Mouse (Mus musculus) midbrain, postnatal 0 days (tissue): ENCODE results near the gene Ppara. TPM values are rescaled to one million over a fixed set of nuclear protein-coding genes. Genes with fewer than 3 reads are reported as not detected.
A peak's percentile ranks its signal among the peaks of the same experiment; 100 is the strongest.

Source experiments
- ATAC-seq: fragments of 200-750 bp; cut with Nextera tagmentation; 2 replicates; pipeline ENCODE4 v1.8.0; 2017; ENCODE audit warnings: moderate number of reproducible peaks, mild to moderate bottlenecking, moderate TSS enrichment, moderate library complexity; ENCODE audit not compliant: low FRiP score
- DNase-seq: peaks from one replicate; pipeline ENCODE4 v3.0.0-alpha.2; 2015; ENCODE audit warnings: low spot score
- H3K27ac ChIP-seq: fragments of 300-500 bp; sonication (generic); 2 replicates; pipeline ENCODE4 v1.5.1; 2014; ENCODE audit warnings: low read depth, mild to moderate bottlenecking, low read length, mixed read lengths
- H3K27me3 ChIP-seq: fragments of 300-500 bp; sonication (generic); 2 replicates; pipeline ENCODE4 v1.6.1; 2014; ENCODE audit warnings: low read length, control low read depth, mixed read lengths; ENCODE audit not compliant: insufficient read depth
- H3K36me3 ChIP-seq: fragments of 300-500 bp; sonication (generic); 2 replicates; pipeline ENCODE4 v1.6.1; 2014; ENCODE audit warnings: low read length, control low read depth, mixed read lengths; ENCODE audit not compliant: insufficient read depth
- H3K4me1 ChIP-seq: fragments of 300-500 bp; sonication (generic); 2 replicates; pipeline ENCODE4 v1.6.1; 2014; ENCODE audit warnings: mild to moderate bottlenecking, control low read depth, antibody characterized with exemption, low read length, mixed read lengths; ENCODE audit not compliant: insufficient read depth
- H3K4me2 ChIP-seq: fragments of 300-500 bp; sonication (generic); 2 replicates; pipeline ENCODE4 v1.6.1; 2014; ENCODE audit warnings: low read depth, mild to moderate bottlenecking, low read length, mixed read lengths; ENCODE audit not compliant: poor library complexity, severe bottlenecking
- H3K4me3 ChIP-seq: fragments of 300-500 bp; sonication (generic); 2 replicates; pipeline ENCODE4 v1.5.1; 2014; ENCODE audit warnings: low read depth, mild to moderate bottlenecking, low read length, moderate library complexity
- H3K9ac ChIP-seq: fragments of 300-500 bp; sonication (generic); replicated peaks from 2 replicates; pipeline ENCODE4 v1.6.1; 2014; ENCODE audit warnings: mild to moderate bottlenecking, low read length, moderate library complexity, mixed read lengths; ENCODE audit not compliant: poor library complexity, severe bottlenecking
- H3K9me3 ChIP-seq: fragments of 300-500 bp; sonication (generic); 2 replicates; pipeline ENCODE4 v1.6.1; 2016; ENCODE audit warnings: low read length, control low read depth
- CTCF ChIP-seq: IDR thresholded peaks from 2 replicates; pipeline ENCODE4 v1.5.1; 2016; ENCODE audit warnings: antibody characterized with exemption, mild to moderate bottlenecking
- WGBS: fragments of 180-500 bp; shearing (Covaris S2); extraction: QIAGEN DNeasy Blood & Tissue Kit; methylation state at CpG from one replicate; pipeline ENCODE4 v1.1.7; 2014; 5-methylcytosine and 5-hydroxymethylcytosine counted together
- polyA plus RNA-seq: library from polyadenylated mRNA; unstranded; fragments of >200 nt; fragmentation: Nextera tagmentation; extraction: Ambion mirVana; gene quantifications from 2 replicates; pipeline ENCODE4 v1.2.1, GENCODE M21; 2015
- total RNA-seq: library from RNA; depleted of rRNA; stranded (reverse); fragments of >200 nt; gene quantifications from 2 replicates; pipeline ENCODE4 v1.2.3, GENCODE M21; 2014

Gene Ppara
- total and polyA plus RNA-seq, 2 experiments from 2014 or later, result 0.86 to 1.6 TPM

- no peak for TF ChIP-seq CTCF
- WGBS, result 88% methylated on average over 4 of the region's 4 CpGs
- DNase-seq (no peak), ATAC-seq (no peak)
- Histone ChIP-seq H3K27ac (no peak overlapping the region), H3K4me1 (no peaks in the 10 kb centered on the region), H3K36me3 (no peaks in the 10 kb centered on the region), H3K9ac (no peak overlapping the region), H3K4me2 (no peak overlapping the region), H3K9me3 (no peaks in the 10 kb centered on the region), H3K4me3 (no peak overlapping the region), H3K27me3 (no peaks in the 10 kb centered on the region)
These were observed 56.7 kb downstream of the Ppara start for GRCm38 (mm10) chr15:85791449-85791848.

DNA sequence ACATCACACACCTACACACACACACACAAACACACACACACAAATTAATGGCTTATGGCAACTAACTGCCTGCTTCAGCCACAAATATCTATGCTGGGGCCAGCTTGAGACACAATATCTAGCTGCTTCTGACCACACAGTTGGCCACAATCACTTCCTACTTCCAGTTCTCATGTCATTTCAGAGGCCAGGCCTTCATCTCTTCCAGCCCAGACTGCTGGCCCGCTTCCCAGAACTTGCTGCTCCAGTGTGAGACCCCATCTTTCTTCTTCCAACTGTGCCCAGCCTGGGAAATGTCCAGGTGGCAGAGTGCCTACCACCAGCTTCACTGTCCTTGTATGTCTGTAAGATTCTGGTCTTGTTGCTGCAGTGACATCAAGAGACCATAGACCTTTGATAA is 58.0 kb downstream of the Ppara start:
- no peaks in the 10 kb centered on the region for H3K4me1 ChIP-seq
- no peaks in the 10 kb centered on the region for H3K9me3 ChIP-seq
- no peak overlapping the region for H3K4me2 ChIP-seq
- DNase-seq (peak; percentile 86), ATAC-seq (no peak)
- no peak overlapping the region for H3K4me3 ChIP-seq
- no peaks in the 10 kb centered on the region for H3K27me3 ChIP-seq
- WGBS, result 72% methylated on average over 1 of the region's 1 CpGs
- no peaks in the 10 kb centered on the region for H3K36me3 ChIP-seq
- TF ChIP-seq CTCF, result no peak
- no peak overlapping the region for H3K27ac ChIP-seq
- H3K9ac ChIP-seq, result no peak overlapping the region

DNA sequence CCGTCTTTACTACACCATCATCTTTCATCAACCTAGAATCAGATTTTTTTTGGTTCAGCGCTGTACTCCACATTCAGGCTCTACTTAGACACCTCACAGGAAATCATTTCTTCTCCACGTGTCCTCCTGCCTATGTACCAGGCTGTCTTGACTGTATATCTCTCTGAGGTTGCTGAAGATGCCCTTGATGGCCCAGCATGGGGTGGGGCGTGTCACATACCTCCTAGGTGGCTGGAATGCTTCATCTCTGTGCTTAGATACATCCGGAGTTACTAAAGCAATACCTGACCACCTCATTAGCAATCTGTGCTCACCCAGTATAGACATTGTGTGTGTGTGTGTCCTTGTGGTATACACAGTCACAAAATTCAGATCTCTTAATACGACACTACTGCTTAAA is 60.7 kb downstream of the Ppara start:
- ATAC-seq, result no peak

DNA sequence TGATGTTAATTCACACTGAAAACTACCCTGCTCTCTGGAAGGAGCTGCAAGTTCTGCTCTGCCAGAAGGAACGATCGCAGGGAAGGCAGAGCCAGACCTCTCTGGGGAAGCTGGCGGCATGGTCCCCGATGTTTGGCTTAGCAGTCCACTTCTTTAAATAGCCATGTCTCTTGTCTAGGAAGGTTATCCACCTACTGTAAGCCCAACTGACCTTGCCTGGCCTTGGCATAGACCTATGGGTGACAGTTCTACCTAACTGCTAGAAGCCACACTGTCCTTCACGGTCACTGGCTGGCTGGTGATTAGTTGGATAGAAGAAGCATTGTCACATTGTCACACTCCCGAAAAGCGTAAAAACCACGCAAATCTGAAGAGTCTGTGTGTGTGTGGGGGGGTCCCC is 63.9 kb downstream of the Ppara start:
- DNase-seq (no peak), ATAC-seq (no peak)
- no peaks in the 10 kb centered on the region for H3K9me3 ChIP-seq
- H3K36me3 ChIP-seq, result no peaks in the 10 kb centered on the region
- no peak overlapping the region for H3K4me2 ChIP-seq
- no peak overlapping the region for H3K9ac ChIP-seq
- 94% methylated on average over 8 of the region's 8 CpGs for WGBS
- H3K27ac ChIP-seq, result no peak overlapping the region
- no peak overlapping the region for H3K4me3 ChIP-seq
- H3K27me3 ChIP-seq, result no peaks in the 10 kb centered on the region
- TF ChIP-seq CTCF, result no peak
- H3K4me1 ChIP-seq, result no peaks in the 10 kb centered on the region

More for the DNA sequence above, 60.7 kb downstream of the Ppara start:
- 80% methylated on average over 6 of the region's 6 CpGs for WGBS
- no peak overlapping the region for H3K4me2 ChIP-seq
- TF ChIP-seq CTCF, result no peak
- H3K9ac ChIP-seq, result no peak overlapping the region
- no peaks in the 10 kb centered on the region for H3K27me3 ChIP-seq
- no peak for DNase-seq
- H3K4me1 ChIP-seq, result no peaks in the 10 kb centered on the region
- H3K27ac ChIP-seq, result no peak overlapping the region
- no peak overlapping the region for H3K4me3 ChIP-seq
- no peaks in the 10 kb centered on the region for H3K36me3 ChIP-seq
- H3K9me3 ChIP-seq, result no peaks in the 10 kb centered on the region

DNA sequence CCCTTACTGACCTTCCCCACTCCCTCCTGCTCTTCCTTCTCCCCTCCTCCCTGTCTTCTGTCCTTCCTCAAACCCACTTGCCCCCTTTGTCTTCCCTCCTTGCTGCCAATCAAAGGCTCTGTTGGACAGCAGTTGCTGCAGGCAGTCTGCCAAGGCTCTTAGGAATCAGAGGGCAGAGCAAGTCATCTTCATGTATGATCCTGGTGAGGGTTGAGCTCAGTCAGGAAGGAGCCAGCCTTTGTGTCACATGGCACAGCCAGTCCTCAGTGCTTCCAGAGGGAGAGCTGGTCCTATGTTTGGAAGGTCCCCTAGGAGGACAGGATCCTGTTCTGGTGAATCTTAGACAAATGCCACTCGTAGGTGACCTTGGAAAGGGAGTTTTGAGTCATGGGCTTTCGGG is 68.1 kb downstream of the Ppara start:
- H3K4me2 ChIP-seq, result no peak overlapping the region
- H3K9ac ChIP-seq, result no peak overlapping the region
- H3K9me3 ChIP-seq, result no peaks in the 10 kb centered on the region
- TF ChIP-seq CTCF, result no peak
- DNase-seq, result peak; percentile 50
- H3K36me3 ChIP-seq, result no peaks in the 10 kb centered on the region
- no peaks in the 10 kb centered on the region for H3K4me1 ChIP-seq
- no peak overlapping the region for H3K4me3 ChIP-seq
- 83% methylated on average over 2 of the region's 2 CpGs for WGBS
- no peak overlapping the region for H3K27ac ChIP-seq
- no peak for ATAC-seq
- H3K27me3 ChIP-seq, result no peaks in the 10 kb centered on the region

DNA sequence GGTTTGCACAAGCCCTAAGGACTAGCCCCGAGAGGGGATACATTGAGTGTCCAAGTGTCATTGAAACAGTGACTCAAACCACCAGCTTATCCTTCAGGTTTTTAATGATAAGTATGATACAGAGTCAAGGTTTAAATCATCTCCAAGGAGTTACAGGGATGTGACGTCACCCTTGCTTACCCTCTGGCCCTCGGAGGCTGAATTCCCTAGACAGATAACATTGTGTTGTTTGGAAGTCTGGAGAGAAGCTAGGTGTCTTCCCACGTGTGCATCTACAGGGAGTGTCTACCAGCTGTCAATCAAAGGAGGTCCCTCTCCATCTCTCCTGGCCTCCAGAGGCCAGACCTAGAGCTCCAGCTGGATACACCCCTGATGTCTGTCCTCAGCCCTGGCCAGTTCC is 72.1 kb downstream of the Ppara start:
- WGBS, result 84% methylated on average over 4 of the region's 4 CpGs
- Histone ChIP-seq H3K9me3 (no peaks in the 10 kb centered on the region), H3K36me3 (no peaks in the 10 kb centered on the region), H3K27ac (no peak overlapping the region), H3K4me1 (peaks cover 6% of the 10 kb centered on the region; the same call in 1 of the 2 replicates), H3K27me3 (no peaks in the 10 kb centered on the region), H3K4me3 (no peak overlapping the region), H3K9ac (no peak overlapping the region), H3K4me2 (no peak overlapping the region)
- TF ChIP-seq CTCF, result no peak
- DNase-seq, result no peak
- no peak for ATAC-seq
